ENCODE assay signal across 22 mouse cellular contexts in the genomic region with DNA sequence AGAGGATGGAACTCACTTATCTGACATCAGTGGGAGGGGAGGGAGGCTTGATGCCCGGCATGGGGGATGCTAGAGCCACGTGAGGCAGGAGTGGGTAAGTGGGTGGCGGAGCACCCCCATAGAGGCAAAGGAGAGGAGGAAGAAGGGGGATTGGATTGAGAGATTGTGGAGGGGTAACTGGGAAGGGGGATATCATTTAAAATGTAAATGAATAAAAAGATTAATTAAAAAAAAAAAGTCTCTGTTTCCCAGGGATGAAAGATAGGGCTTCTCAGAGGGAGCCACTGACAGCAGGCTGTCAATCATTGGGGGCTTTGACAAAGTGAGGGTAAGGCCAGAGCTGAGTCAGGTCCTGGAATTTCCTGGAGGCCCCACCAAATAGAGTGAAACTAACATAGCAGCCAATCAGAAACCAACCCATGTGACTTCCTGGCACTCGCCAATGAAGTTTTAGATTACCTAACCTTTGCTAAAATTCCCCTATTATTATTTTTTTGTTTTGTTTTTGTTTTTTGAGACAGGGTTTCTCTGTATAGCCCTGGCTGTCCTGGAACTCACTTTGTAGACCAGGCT.
"Had no signal": no experiment of that assay in that cellular context is flagged by ENCODE, and none has a peak within 500 bp of the region (broad histone marks: within the 10 kb centered on the region; RNA-seq: fewer than 3 reads in every experiment).

No protein-coding gene starts in this region.

- H3K4me2 ChIP-seq: kidney, embryonic 15.5 days; limb, embryonic 13.5 days; liver, embryonic 13.5 days; lung, embryonic 14.5 days; midbrain, embryonic 13.5 days; neural tube, embryonic 13.5 days; stomach, embryonic 15.5 days had no signal

- H3K9me3 ChIP-seq: kidney, embryonic 15.5 days; limb, embryonic 13.5 days; liver, embryonic 13.5 days; megakaryocyte, embryonic 14.5 days; midbrain, embryonic 10.5 days; midbrain, embryonic 13.5 days; neural tube, embryonic 13.5 days; stomach, embryonic 15.5 days had no signal

- H3K27ac ChIP-seq: kidney, embryonic 15.5 days; left cerebral cortex, adult 2 months; limb, embryonic 13.5 days; liver, embryonic 13.5 days; midbrain, embryonic 10.5 days; midbrain, embryonic 13.5 days; neural tube, embryonic 13.5 days; stomach, embryonic 15.5 days had no signal

- H3K4me3 ChIP-seq: kidney, embryonic 15.5 days; left cerebral cortex, adult 2 months; limb, embryonic 13.5 days; liver, embryonic 13.5 days; megakaryocyte, embryonic 14.5 days; midbrain, embryonic 10.5 days; midbrain, embryonic 13.5 days; myocyte; neural tube, embryonic 13.5 days; stomach, embryonic 15.5 days had no signal

- H3K36me3 ChIP-seq: kidney, embryonic 15.5 days; limb, embryonic 13.5 days; liver, embryonic 13.5 days; midbrain, embryonic 10.5 days; midbrain, embryonic 13.5 days; neural tube, embryonic 13.5 days; stomach, embryonic 15.5 days had no signal

- ATAC-seq: lung, postnatal 0 days; midbrain, embryonic 13.5 days; midbrain, embryonic 16.5 days had no signal

- H3K9ac ChIP-seq: kidney, embryonic 15.5 days; limb, embryonic 13.5 days; liver, embryonic 13.5 days; lung, embryonic 14.5 days; midbrain, embryonic 13.5 days; neural tube, embryonic 13.5 days; stomach, embryonic 15.5 days had no signal

- H3K27me3 ChIP-seq: kidney, embryonic 15.5 days; limb, embryonic 13.5 days; liver, embryonic 13.5 days; megakaryocyte, embryonic 14.5 days; midbrain, embryonic 13.5 days; neural tube, embryonic 13.5 days; stomach, embryonic 15.5 days had no signal

- DNase-seq: kidney, adult 8-10 months; kidney, postnatal 10 days; kidney, postnatal 36 days; layer of hippocampus, postnatal 36 days; liver; liver, embryonic 13.5 days; lung, embryonic 14.5 days; right cerebral cortex, postnatal 14 days; spleen, adult 18-20 months; thymus, adult 18-20 months; thymus, postnatal 36 days had no signal
